Mouse (Mus musculus) ovary, adult 18-20 months (tissue): ENCODE results near the gene Hsph1.

Experiments used
- DNase-seq: peaks from one replicate; pipeline ENCODE4 v3.0.0; 2022; ENCODE audit warnings: low spot score, mixed read lengths

Gene Hsph1

GRCm38 (mm10) chr5:149587327-149587895 is 48.8 kb downstream of the Hsph1 start:
- DNase-seq, result no peak

- no peak for DNase-seq
These were observed 50.3 kb downstream of the Hsph1 start for GRCm38 (mm10) chr5:149585910-149586309.

- DNase-seq, result no peak
These were observed 50.9 kb downstream of the Hsph1 start for GRCm38 (mm10) chr5:149585231-149585630.

- no peak for DNase-seq
These were observed 52.0 kb downstream of the Hsph1 start for GRCm38 (mm10) chr5:149584154-149584655.

GRCm38 (mm10) chr5:149583507-149583906 is 52.7 kb downstream of the Hsph1 start:
- DNase-seq, result no peak

GRCm38 (mm10) chr5:149582642-149583262 is 53.4 kb downstream of the Hsph1 start:
- no peak for DNase-seq

- DNase-seq, result no peak
These were observed 58.7 kb downstream of the Hsph1 start for GRCm38 (mm10) chr5:149577449-149577848.

- no peak for DNase-seq
These were observed 59.2 kb downstream of the Hsph1 start for GRCm38 (mm10) chr5:149576977-149577376.

GRCm38 (mm10) chr5:149568993-149569392 is 67.2 kb downstream of the Hsph1 start:
- DNase-seq, result no peak

- DNase-seq, result no peak
These were observed 69.2 kb downstream of the Hsph1 start for GRCm38 (mm10) chr5:149566957-149567356.

GRCm38 (mm10) chr5:149566026-149566425 is 70.2 kb downstream of the Hsph1 start:
- no peak for DNase-seq
